Mouse (Mus musculus) lung, embryonic 16.5 days (tissue): ENCODE measurements around the gene Aph1a. TPM values are rescaled to one million over a fixed set of nuclear protein-coding genes. Genes with fewer than 3 reads are reported as not detected.

Source experiments
- ATAC-seq: fragments of 200-750 bp; cut with Nextera tagmentation; 2 replicates; pipeline ENCODE4 v1.8.0; 2017; ENCODE audit warnings: low read depth, mild to moderate bottlenecking, moderate library complexity
- H3K27ac ChIP-seq: fragments of 300-500 bp; sonication (generic); 2 replicates; pipeline ENCODE4 v1.5.1; 2014; ENCODE audit warnings: mild to moderate bottlenecking, control low read depth, low read length
- H3K27me3 ChIP-seq: fragments of 300-500 bp; sonication (generic); 2 replicates; pipeline ENCODE4 v1.6.1; 2014; ENCODE audit warnings: low read depth, low read length, mixed read lengths; ENCODE audit not compliant: control insufficient read depth, insufficient read depth
- H3K36me3 ChIP-seq: fragments of 300-500 bp; sonication (generic); 2 replicates; pipeline ENCODE4 v1.6.1; 2014; ENCODE audit warnings: low read length; ENCODE audit not compliant: control insufficient read depth, insufficient read depth
- H3K4me1 ChIP-seq: fragments of 300-500 bp; sonication (generic); replicated peaks from 2 replicates; pipeline ENCODE4 v1.6.1; 2014; ENCODE audit warnings: low read length, mixed read lengths; ENCODE audit not compliant: control insufficient read depth, insufficient read depth
- H3K4me2 ChIP-seq: fragments of 300-500 bp; sonication (generic); 2 replicates; pipeline ENCODE4 v1.6.1; 2014; ENCODE audit warnings: low read depth, low read length, control low read depth
- H3K4me3 ChIP-seq: fragments of 300-500 bp; sonication (generic); 2 replicates; pipeline ENCODE4 v1.5.1; 2014; ENCODE audit warnings: mild to moderate bottlenecking, low read length, control low read depth
- H3K9ac ChIP-seq: fragments of 300-500 bp; sonication (generic); 2 replicates; pipeline ENCODE4 v1.6.1; 2014; ENCODE audit warnings: low read length, control low read depth
- H3K9me3 ChIP-seq: fragments of 300-500 bp; sonication (generic); 2 replicates; pipeline ENCODE4 v1.6.1; 2016; ENCODE audit warnings: low read length; ENCODE audit not compliant: control insufficient read depth
- WGBS: fragments of 180-500 bp; shearing (Covaris S2); extraction: QIAGEN DNeasy Blood & Tissue Kit; methylation state at CpG from one replicate; pipeline ENCODE4 v1.1.7; 2014; 5-methylcytosine and 5-hydroxymethylcytosine counted together
- polyA plus RNA-seq: library from polyadenylated mRNA; unstranded; fragments of >200 nt; fragmentation: Nextera tagmentation; extraction: Ambion mirVana; gene quantifications from 2 replicates; pipeline ENCODE4 v1.2.1, GENCODE M21; 2015

The Aph1a gene
- polyA plus RNA-seq, 1 experiment from 2014 or later, result 39.1 TPM

DNA sequence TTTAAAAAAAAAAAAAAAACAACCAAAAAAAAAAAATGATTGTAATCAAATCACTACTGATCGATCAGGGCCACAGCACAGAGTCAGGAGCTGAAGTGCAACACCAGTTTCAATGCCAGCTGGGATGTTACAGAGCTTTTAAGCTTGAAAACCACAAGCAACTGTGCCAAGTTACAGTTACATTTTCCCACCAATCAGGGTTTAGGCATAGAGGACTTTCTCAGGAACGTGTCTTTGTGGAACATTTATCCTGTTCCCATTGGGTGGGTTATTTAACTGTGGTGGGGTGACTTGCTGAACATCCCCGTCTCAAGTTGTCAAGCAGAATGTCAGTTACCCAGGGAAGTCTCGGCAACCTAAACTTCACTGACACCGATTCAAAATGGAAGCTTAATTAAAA, 31.3 kb downstream of the Aph1a start:
- no peak overlapping the region for H3K4me2 ChIP-seq
- no peak overlapping the region for H3K4me3 ChIP-seq
- no peaks in the 10 kb centered on the region for H3K27me3 ChIP-seq
- H3K9me3 ChIP-seq, result no peaks in the 10 kb centered on the region
- H3K9ac ChIP-seq, result no peak overlapping the region
- H3K36me3 ChIP-seq, result no peaks in the 10 kb centered on the region
- 70% methylated on average over 5 of the region's 5 CpGs for WGBS
- no peaks in the 10 kb centered on the region; the same call in 1 of the 2 replicates for H3K4me1 ChIP-seq
- no peak for ATAC-seq
- H3K27ac ChIP-seq, result no peak overlapping the region

DNA sequence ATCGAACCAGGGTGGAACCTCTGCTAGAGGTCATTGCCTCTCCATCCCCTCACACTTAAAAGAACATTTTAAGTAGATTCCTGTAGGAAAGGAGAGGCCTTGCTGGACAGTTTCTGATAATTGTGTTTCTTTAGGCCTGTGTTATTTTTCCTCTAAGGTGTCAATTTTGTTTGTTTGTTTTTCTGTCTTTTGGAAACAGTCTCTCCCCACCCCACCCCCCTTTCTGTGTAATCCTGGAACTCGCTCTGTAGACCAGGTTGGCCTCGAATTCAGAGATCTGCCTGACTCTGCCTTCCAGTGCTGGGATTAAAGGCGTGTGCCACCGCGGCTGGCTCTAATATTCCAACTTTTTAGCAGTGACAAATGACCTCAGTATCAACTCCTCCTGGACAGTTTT, 34.5 kb downstream of the Aph1a start:
- Histone ChIP-seq H3K9ac (peak overlapping the region; percentile 72), H3K9me3 (no peaks in the 10 kb centered on the region), H3K4me1 (peaks cover 12% of the 10 kb centered on the region), H3K4me3 (peak overlapping the region; percentile 94), H3K27me3 (no peaks in the 10 kb centered on the region), H3K27ac (peak overlapping the region; percentile 84), H3K4me2 (peak overlapping the region; percentile 79), H3K36me3 (no peaks in the 10 kb centered on the region)
- no peak for ATAC-seq
- 40% methylated on average over 6 of the region's 6 CpGs for WGBS

DNA sequence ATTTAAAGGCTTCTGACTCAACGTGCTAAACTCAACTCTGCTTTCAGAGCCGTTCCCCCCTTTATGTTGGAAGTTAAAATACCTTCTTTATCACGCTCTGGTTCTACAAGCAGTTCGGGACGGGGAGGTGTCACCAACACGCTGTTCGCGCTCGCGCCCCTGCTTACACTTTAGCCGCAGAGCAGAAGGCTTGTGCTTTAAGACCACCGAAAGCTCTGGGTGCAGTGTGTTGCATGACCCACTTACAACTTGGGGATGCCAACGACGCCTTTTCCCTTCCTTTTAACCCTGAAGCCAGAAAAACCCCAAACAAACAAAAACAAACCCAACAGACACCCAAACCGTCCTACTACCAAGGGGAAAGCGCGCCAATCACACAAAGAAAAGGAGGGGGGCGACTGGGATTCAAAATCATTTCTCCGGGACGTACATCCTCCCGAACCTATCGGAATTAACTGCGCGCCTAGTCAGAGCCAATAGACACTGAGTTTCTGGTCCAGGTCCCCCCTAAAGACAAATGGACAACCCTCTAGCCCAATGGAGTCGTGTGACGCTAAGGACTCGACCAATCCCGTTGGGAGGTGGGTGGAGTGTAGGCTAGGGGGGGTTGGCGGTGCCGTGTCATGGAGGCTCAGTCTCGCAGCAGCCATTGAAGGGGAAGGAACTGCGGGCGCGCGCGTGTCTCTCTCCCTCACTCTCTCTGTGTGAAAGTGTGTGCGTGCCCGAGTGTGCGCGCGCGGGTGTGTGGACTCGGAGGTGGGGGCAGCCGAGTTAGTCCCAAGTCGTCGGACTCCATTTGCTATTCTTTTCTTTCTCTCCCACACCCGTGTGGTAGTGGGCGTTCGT, 35.1 kb downstream of the Aph1a start, which contains the start of gene Anp32e:
Anp32e (plus strand) TSS at position 589 of the 846 bp plus-strand sequence.
- H3K27ac ChIP-seq, result peak within 1 kb of the TSS; percentile 95
- H3K9me3 ChIP-seq, result no peaks in the 10 kb centered on the region
- peak within 1 kb of the TSS; percentile 79 for H3K4me2 ChIP-seq
- peak within 1 kb of the TSS; percentile 94 for H3K4me3 ChIP-seq
- peak within 1 kb of the TSS; percentile 97 for H3K9ac ChIP-seq
- peak; percentile 100 for ATAC-seq
- H3K36me3 ChIP-seq, result peaks cover 2% of the 10 kb centered on the region
- peaks cover 12% of the 10 kb centered on the region for H3K4me1 ChIP-seq
- under 1% methylated on average over 49 of the region's 49 CpGs for WGBS
- H3K27me3 ChIP-seq, result no peaks in the 10 kb centered on the region

DNA sequence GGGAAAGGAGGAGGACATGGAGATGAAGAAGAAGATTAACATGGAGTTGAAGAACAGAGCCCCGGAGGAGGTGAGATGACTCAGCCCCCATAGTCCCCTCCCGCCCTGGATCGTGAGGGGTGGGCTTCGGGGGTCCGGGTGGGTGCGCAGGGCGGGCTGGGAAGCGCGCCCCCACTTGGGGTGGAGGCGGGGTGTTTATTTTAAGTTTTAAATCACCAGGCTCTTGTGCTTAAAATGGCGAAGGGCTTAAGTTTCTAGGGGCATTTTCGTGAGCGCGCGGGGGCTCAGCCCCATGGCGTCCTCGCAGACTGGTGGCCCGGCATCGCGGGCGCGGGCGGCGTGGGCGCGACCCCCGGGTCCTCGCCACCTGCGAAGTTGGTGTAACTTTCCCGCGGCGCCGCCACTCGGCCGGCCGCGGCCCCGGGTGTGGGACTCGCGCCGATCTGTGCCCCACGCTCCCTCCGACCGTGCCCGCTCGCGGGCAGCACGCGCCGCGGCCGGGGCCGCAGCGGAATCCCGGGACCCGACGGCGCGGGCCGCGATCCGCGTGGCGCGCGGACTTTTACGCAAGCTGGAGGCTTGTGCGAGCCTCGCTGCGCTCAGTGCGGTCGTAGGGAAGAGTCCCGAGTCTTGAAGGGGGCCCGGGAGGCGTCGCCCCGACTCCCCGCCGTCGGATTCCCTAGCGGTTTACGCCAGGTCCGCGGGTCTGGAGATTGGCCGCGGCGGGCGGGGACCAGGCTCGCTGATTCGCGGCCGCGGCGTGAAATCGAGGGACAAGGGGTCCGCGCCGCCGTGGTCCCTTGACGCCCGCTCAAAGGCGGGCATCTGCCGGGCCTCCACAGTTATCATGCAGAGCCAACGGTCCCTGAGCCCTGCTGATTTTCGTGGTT, 36.1 kb downstream of the Aph1a start:
- WGBS, result under 1% methylated on average over 99 of the region's 105 CpGs

DNA sequence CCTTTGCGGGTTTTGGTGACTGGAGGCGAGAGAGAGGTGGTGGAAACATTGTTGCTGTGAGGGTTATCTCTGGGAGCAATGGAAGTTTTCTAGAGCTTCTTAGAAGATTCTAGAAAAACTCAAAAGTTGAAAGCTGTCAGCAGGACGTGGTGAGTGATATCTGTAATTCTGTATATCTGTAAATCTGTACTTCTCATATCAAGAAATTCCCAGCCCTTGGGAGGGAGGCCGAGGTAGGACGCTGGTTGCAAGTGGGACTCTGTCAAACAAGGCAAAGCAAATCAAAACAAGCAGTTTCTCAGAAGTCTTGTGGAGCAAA, 36.7 kb downstream of the Aph1a start:
- Histone ChIP-seq H3K4me2 (peak overlapping the region; percentile 68), H3K9me3 (no peaks in the 10 kb centered on the region), H3K9ac (peak overlapping the region; percentile 97), H3K36me3 (peaks cover 12% of the 10 kb centered on the region), H3K4me3 (peak overlapping the region; percentile 94), H3K27me3 (no peaks in the 10 kb centered on the region), H3K4me1 (peaks cover 12% of the 10 kb centered on the region), H3K27ac (peak overlapping the region; percentile 95)
- no peak for ATAC-seq
- WGBS, result 0% methylated on average over 5 of the region's 5 CpGs

More for the DNA sequence above, 36.1 kb downstream of the Aph1a start:
- peaks cover 9% of the 10 kb centered on the region for H3K36me3 ChIP-seq
- no peaks in the 10 kb centered on the region for H3K9me3 ChIP-seq
- no peaks in the 10 kb centered on the region for H3K27me3 ChIP-seq
- H3K9ac ChIP-seq, result peak overlapping the region; percentile 97
- ATAC-seq, result peak; percentile 4; the same call in 1 of the 2 replicates
- peaks cover 12% of the 10 kb centered on the region for H3K4me1 ChIP-seq
- H3K27ac ChIP-seq, result peak overlapping the region; percentile 95
- H3K4me2 ChIP-seq, result peak overlapping the region; percentile 68
- H3K4me3 ChIP-seq, result peak overlapping the region; percentile 94

DNA sequence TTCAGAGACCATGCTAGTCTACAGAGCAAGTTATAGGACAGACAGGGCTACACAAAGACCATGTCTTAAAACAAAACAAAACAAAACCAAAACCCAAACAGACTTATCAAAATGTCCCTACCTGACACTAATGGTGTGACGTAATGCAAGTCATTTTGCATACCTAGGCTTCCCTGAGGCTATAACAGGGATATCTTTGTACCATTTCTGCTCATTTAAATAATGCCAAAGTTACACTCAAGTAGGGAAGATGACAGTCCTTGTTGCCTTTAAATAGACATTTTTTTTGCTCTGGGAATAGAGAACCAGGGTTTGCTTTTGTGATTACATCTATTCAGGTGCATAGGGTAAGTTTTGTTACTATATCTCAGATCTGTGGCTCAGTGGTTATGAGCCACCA, 37.7 kb downstream of the Aph1a start:
- Histone ChIP-seq H3K27ac (no peak overlapping the region), H3K9ac (no peak overlapping the region), H3K4me1 (peaks cover 12% of the 10 kb centered on the region), H3K4me2 (peak overlapping the region; percentile 68), H3K36me3 (peaks cover 13% of the 10 kb centered on the region), H3K4me3 (no peak overlapping the region), H3K27me3 (no peaks in the 10 kb centered on the region), H3K9me3 (no peaks in the 10 kb centered on the region)
- no peak for ATAC-seq
- WGBS, result 95% methylated on average over 1 of the region's 1 CpGs

DNA sequence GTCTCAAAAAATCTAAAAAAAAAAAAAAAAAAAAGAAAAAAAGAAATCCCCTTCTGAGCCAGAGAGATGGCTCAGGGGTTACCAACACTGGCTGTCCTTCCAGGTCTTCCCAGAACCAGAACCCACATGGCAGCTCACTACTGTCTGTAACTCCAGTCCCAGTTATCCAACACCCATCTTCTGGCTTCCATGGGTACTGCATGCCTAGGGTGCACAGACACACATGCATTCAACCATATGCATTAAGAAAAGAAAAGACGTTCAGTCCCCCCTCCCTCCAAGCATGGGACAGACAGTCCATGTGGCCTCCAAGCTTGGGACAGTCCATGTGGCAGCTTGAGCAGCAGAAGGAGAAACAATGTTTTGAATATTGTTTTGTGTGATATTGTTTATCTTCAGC, 38.4 kb downstream of the Aph1a start:
- H3K4me3 ChIP-seq, result no peak overlapping the region
- H3K27me3 ChIP-seq, result no peaks in the 10 kb centered on the region
- H3K4me1 ChIP-seq, result peaks cover 12% of the 10 kb centered on the region
- H3K9me3 ChIP-seq, result no peaks in the 10 kb centered on the region
- no peak overlapping the region for H3K9ac ChIP-seq
- H3K27ac ChIP-seq, result no peak overlapping the region
- 40% methylated on average over 1 of the region's 1 CpGs for WGBS
- no peak overlapping the region for H3K4me2 ChIP-seq
- ATAC-seq, result no peak
- peaks cover 18% of the 10 kb centered on the region for H3K36me3 ChIP-seq

DNA sequence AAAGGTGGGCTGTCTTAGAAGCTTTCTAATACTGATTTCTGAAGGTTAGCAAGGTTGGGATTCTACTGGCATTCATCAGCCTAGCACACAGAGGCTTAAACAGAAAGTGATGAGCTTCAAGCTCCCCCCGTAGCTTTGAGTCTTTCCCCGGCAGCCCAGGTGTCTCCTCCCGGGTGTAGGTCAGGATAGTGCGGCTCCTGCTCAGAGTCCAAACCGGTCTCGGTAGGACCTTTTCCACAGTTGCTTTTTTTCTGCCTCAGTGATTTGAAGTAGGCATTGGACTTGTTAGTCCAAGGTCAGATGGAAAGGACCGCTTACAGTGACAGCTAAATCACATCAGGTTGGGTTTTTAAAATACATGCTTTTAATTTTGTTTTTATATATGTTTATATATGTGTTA, 38.8 kb downstream of the Aph1a start:
- WGBS, result 87% methylated on average over 7 of the region's 7 CpGs
- Histone ChIP-seq H3K4me3 (no peak overlapping the region), H3K36me3 (peaks cover 22% of the 10 kb centered on the region), H3K27me3 (no peaks in the 10 kb centered on the region), H3K4me2 (no peak overlapping the region), H3K4me1 (peaks cover 12% of the 10 kb centered on the region), H3K27ac (no peak overlapping the region), H3K9ac (no peak overlapping the region), H3K9me3 (no peaks in the 10 kb centered on the region)
- ATAC-seq, result no peak

DNA sequence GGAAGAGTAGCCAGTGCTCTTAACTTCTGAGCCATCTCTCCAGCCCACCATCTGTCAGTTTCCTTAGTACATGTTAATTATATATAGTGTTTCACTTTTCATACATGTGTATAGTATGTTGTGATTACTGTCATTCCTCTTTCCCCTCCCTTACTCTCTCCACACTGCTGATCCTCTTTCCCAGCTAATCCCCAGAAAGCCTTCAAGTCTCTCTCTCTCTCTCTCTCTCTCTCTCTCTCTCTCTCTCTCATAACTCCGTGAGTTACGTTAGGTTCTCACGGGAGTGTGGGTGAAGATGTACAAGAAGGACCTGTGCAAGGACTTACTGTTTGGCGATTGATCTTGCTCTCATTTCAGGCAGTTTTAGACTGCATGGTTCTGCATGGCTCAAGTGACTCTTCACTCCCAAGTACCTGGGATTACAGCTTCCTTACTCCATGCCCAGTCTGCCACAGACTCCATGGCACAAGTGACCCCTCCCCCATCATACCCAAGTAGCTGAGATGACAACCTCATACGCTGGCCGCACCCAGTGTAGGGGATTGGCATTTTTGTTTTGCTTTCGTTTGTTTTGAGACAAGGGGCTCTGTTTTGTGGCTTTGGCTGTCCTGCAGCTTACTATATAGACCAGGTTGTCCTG, 39.5 kb downstream of the Aph1a start:
- Histone ChIP-seq H3K9me3 (no peaks in the 10 kb centered on the region), H3K27me3 (no peaks in the 10 kb centered on the region), H3K4me1 (peaks cover 12% of the 10 kb centered on the region), H3K4me3 (no peak overlapping the region), H3K4me2 (no peak overlapping the region), H3K36me3 (peaks cover 29% of the 10 kb centered on the region), H3K27ac (no peak overlapping the region), H3K9ac (no peak overlapping the region)
- 75% methylated on average over 7 of the region's 7 CpGs for WGBS
- ATAC-seq, result no peak
